Mouse (Mus musculus): ENCODE measurements around the gene P2ry2.

P2ry2 gene

GRCm38 (mm10) chr7:101027623-101028443 is 15.2 kb upstream of the P2ry2 start:
- DNase-seq (ENCODE audit: extremely low spot score, low read depth, low spot score): no peak

DNA sequence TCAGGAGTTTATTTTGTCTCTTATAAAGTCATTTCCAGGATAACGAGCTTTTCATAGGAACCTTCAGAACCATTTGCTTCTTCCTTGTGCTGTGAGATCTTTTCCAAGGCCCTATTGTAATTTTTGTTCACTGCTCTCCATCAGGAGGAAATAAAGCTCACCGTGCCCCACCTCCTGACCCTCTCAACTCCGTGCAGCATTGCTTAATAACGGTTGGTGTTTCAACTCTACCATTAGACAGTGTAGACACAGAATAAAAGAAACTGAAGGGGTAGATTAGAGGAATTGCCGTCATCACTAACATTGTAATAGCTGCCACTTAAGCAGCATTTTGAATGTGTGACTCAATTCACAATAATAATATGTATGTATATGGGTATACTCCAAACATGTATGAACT is 14.2 kb upstream of the P2ry2 start:
- DNase-seq (ENCODE audit: extremely low spot score, low read depth, low spot score): no peak

GRCm38 (mm10) chr7:101017492-101017891 is 4.8 kb upstream of the P2ry2 start:
- DNase-seq (ENCODE audit: extremely low spot score, low read depth, low spot score): no peak

GRCm38 (mm10) chr7:101017021-101017461 is 4.4 kb upstream of the P2ry2 start:
- no peak for DNase-seq (ENCODE audit: extremely low spot score, low read depth, low spot score)

DNA sequence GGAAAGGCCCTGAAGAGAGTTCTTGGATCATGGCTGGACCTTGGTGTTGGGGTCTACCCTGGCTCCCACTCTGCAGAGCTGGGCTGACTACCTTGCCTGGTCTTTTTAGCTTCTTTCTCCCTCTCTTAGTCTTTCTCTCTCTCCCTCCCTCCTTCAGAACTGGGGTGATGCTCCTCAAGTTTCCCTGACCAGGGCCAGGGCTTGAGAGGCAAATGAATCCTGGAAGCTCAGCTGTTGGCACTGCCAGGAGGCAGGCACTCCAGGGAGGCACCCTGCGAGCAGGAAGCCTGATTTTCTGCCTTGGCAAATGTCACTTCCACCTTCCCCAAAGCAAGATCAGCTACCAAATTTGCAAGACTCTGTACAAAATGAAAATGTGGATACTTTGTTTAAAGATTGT is 2.3 kb upstream of the P2ry2 start:
- no peak for DNase-seq (ENCODE audit: extremely low spot score, low read depth, low spot score)

DNA sequence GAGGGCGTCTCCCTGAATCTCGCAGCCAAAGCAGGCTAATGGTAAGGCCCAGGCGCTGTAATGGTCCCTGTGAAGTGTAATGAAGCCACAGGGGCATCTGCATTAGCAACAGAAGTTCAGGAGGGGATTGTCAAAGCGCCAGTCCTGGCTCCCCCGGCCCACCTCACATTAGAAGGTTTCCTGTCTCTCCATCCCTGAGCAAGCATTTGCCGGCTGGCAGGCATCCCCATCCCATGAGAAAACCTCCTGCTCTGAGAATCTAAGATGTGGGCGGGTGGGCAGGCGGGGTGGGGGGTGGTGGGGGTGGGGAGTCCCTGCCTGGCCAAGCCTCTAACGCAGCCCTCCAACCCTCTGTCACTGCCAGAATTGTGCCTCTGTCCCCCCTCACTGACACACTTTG is 1.4 kb upstream of the P2ry2 start:
- DNase-seq (ENCODE audit: extremely low spot score, low read depth, low spot score): no peak

GRCm38 (mm10) chr7:101011681-101012367 is 842 bp downstream of the P2ry2 start:
- DNase-seq (ENCODE audit: extremely low spot score, low read depth, low spot score): no peak

DNA sequence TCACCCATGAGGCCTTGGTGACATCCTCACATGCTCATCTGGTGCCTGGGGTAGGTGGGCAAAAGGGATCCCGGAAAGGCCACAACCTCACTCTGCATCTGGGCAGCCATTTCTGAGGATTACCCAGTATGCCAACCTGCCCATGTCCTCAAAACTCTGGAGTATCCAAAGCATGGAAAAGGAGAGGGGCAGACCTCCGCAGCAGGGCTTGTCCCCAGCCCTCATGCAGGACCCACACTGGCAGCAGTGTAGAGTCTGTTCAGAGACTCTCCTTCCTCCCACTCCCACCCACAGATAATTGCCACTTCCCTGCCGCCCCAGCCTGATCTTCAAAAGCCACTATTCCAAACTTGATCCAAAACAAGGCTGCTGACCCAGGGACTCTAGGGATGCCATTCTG is 1.9 kb downstream of the P2ry2 start:
- no peak for DNase-seq (ENCODE audit: extremely low spot score, low read depth, low spot score)

- DNase-seq (ENCODE audit: extremely low spot score, low read depth, low spot score): no peak
Observed at GRCm38 (mm10) chr7:101006201-101006600, 6.5 kb downstream of the P2ry2 start.

DNA sequence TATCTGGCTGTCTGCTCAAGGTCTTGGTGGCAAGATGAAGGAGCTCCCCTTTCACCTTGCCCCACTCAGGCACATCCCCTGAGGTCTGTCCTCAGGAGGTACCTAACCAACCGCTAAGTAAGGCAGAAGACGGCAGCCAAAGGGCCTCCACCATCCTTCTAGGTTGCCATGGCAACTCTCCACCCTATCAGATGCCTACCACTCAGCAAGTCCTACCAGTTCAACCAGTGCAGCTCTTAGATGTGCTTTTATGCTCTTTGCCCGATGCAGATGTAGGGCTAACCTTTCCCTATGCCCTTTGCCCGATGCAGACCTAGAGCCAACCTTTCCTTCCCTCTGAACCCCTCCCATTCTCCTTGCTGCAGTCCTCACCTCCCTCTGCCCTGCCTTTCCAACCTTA is 7.5 kb downstream of the P2ry2 start:
- DNase-seq (ENCODE audit: extremely low spot score, low read depth, low spot score): no peak

GRCm38 (mm10) chr7:101003442-101004326 is 9.0 kb downstream of the P2ry2 start:
- no peak for DNase-seq (ENCODE audit: extremely low spot score, low read depth, low spot score)

DNA sequence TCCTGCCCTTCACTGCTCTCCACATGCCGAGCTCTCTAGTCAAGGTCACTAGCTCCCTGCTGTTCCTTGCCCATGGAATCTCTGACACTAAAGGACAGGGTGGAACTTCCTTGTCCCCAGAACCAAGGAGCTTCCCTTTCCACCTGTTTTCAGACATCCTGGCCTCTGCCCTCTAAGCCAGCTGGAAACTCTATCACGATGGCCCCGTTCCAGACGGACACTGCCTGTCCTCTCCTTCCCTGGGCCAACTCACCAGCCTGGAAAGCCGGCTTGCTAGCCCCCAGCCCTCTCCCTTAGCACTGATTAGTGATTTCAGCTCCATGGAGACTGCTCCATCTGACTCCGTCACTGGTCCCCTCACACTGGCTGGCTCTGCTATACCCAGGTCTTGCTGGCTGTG is 10.4 kb downstream of the P2ry2 start:
- no peak for DNase-seq (ENCODE audit: extremely low spot score, low read depth, low spot score)

DNA sequence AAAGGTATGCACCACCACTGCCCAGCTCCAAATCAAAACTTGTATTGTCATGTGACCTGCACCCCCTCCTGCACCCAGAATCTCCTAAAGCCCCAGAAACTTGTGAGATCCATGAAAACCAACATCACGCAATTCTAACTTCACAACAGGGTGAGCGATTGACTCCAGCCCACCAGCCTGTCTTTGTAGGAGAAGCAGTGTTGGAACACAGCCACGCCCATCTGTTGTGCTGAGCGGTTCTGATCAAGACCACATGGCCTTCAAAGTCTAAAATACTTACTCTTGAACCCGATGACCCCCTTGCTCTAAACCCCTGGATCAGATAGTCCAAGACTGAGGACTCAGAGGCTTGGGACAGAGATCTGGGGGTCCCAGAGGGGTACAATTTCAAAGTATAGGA is 13.0 kb downstream of the P2ry2 start:
- no peak for DNase-seq (ENCODE audit: extremely low spot score, low read depth, low spot score)

- DNase-seq (ENCODE audit: extremely low spot score, low read depth, low spot score): no peak
Observed at GRCm38 (mm10) chr7:100998578-100998960, 14.1 kb downstream of the P2ry2 start.

- no peak for DNase-seq (ENCODE audit: extremely low spot score, low read depth, low spot score)
Observed at GRCm38 (mm10) chr7:100997951-100998577, 14.6 kb downstream of the P2ry2 start.

DNA sequence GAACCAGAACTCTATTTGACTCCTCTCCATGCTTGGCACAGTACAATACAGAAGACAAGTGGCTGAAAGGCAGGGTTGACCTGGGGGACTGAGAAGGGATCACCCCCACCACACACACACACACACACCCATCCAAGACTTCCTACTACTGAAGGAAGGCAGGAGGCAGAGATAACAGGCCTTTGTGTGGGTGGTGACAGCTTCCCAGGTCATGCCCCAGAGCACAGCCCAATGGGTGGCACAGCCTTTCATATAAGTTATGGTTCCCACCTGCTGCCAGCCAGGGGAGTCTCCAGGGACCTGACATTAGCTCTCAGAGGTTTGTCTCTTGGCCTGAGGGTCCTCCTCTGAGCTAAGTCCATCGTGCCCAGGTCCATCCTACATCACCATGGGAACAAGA is 15.5 kb downstream of the P2ry2 start:
- DNase-seq (ENCODE audit: extremely low spot score, low read depth, low spot score): no peak

DNA sequence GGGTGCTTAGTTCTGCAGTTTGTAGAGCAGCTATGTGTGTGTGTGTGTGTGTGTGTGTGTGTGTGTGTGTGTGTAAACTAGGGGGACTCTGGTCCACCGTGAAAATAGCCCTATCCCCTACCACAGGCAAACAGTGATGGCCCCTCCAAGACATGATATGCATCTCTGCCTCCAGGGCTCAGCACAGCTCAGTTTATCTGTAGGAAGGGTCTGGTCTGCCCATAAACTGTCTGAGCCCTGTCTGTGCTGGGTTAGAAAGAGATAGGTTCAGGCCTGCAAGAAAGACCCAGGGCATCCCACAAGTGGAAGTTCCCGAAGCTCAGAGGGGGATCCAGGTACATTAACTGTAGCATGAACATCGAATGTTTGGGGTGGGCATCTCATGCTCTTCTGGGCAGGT is 16.7 kb downstream of the P2ry2 start:
- DNase-seq (ENCODE audit: extremely low spot score, low read depth, low spot score): no peak

DNA sequence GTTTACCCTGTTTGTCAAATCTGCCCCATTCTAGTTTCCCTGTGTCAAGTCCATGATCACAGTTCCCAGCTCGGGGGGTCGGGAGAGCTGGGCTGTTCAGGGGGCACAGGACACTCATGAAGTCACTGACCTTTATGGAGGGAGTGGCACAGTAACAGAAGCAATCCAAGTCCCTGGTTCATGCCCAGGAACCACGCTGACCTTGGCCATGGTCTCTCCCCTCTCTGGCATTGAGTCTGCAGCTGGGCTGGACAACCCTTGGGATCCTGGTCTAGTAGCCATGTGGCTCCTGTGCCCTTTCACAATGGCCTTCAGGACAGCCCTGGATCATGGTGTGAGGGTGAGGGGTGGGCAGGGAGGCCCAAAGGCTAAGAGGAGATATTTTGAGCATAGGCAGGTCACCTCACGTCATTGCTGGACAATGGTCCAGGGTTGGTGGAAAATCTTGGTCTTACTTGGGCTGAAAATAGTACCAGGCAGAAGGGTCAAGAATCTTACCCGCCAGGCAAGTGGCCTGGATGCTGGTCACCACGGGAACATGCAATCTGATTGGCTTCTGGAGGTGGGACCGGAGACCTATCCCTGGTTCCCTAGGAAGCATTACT is 17.3 kb downstream of the P2ry2 start:
- DNase-seq (ENCODE audit: extremely low spot score, low read depth, low spot score): no peak

- no peak for DNase-seq (ENCODE audit: extremely low spot score, low read depth, low spot score)
Observed at GRCm38 (mm10) chr7:100993166-100993565, 19.5 kb downstream of the P2ry2 start.

DNA sequence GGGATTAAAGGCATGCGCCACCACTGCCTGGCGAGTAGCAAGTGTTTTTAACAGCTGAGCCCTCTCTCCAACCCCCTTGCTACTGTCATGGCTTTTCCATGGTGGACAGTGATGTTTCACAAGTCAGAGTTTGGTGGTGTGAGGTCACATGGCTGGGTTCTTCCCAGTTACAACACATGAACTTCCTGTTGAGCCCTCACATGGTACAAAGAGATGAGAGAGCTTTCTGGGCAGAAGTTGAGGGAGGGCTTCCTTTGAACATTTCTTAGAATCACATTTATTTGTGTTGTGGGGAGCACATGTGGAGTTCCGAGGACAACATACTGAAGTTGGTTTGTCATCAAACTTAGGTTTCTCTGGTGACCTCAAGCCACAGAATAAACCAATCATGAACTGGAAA is 20.7 kb downstream of the P2ry2 start:
- no peak for DNase-seq (ENCODE audit: extremely low spot score, low read depth, low spot score)
